Mouse (Mus musculus): Measurements from ENCODE around the gene Vmp1. TPM values are rescaled to one million over a fixed set of nuclear protein-coding genes. Genes with fewer than 3 reads are reported as not detected.

The Vmp1 gene
- polyA plus RNA-seq (2016; fragmentation: Nextera tagmentation; extraction: Ambion mirVana): 96.7 and 105 TPM in 2 replicates

- WGBS: under 1% methylated on average over 56 of the region's 56 CpGs
- Histone ChIP-seq H3K4me1 (peaks cover 47% of the 10 kb centered on the region), H3K27ac (replicated peaks) (peak within 1 kb of the TSS; percentile 89), H3K36me3 (peaks cover 30% of the 10 kb centered on the region), H3K4me3 (peak within 1 kb of the TSS; percentile 85), H3K27me3 (ENCODE audit: low read depth, poor library complexity, severe bottlenecking) (no peaks in the 10 kb centered on the region), H3K9me3 (replicated peaks) (no peaks in the 10 kb centered on the region)
- DNase-seq (ENCODE audit: low spot score): peak; percentile 96
Measured at GRCm38 (mm10) chr11:86683395-86684125, at the start of gene Vmp1, which contains the start of gene Ptrh2. Vmp1 (minus strand) TSS chr11:86683836. Ptrh2 (plus strand) TSS chr11:86683985.

- no peak overlapping the region for H3K4me3 ChIP-seq
- WGBS: 91% methylated on average over 2 of the region's 2 CpGs
- peaks cover 3% of the 10 kb centered on the region; the same call in 1 of the 2 replicates for H3K4me1 ChIP-seq
- DNase-seq (ENCODE audit: low spot score): no peak
- H3K9me3 ChIP-seq (replicated peaks): no peaks in the 10 kb centered on the region
- no peak overlapping the region for H3K27ac ChIP-seq (replicated peaks)
- no peaks in the 10 kb centered on the region for H3K27me3 ChIP-seq (ENCODE audit: low read depth, poor library complexity, severe bottlenecking)
- peaks cover 81% of the 10 kb centered on the region for H3K36me3 ChIP-seq
Measured at GRCm38 (mm10) chr11:86731443-86731842, 47.8 kb upstream of the Vmp1 start.

GRCm38 (mm10) chr11:86725607-86726006 is 42.0 kb upstream of the Vmp1 start:
- peaks cover 93% of the 10 kb centered on the region for H3K36me3 ChIP-seq
- DNase-seq (ENCODE audit: low spot score): no peak
- H3K9me3 ChIP-seq (replicated peaks): no peaks in the 10 kb centered on the region
- no peak overlapping the region for H3K4me3 ChIP-seq
- H3K27me3 ChIP-seq (ENCODE audit: low read depth, poor library complexity, severe bottlenecking): no peaks in the 10 kb centered on the region
- H3K27ac ChIP-seq (replicated peaks): no peak overlapping the region
- H3K4me1 ChIP-seq: no peaks in the 10 kb centered on the region

GRCm38 (mm10) chr11:86724982-86725381 is 41.3 kb upstream of the Vmp1 start:
- DNase-seq (ENCODE audit: low spot score): no peak
- WGBS: 97% methylated on average over 7 of the region's 7 CpGs
- Histone ChIP-seq H3K27ac (replicated peaks) (no peak overlapping the region), H3K27me3 (ENCODE audit: low read depth, poor library complexity, severe bottlenecking) (no peaks in the 10 kb centered on the region), H3K4me1 (no peaks in the 10 kb centered on the region), H3K9me3 (replicated peaks) (no peaks in the 10 kb centered on the region), H3K36me3 (peaks cover 93% of the 10 kb centered on the region), H3K4me3 (no peak overlapping the region)

- no peaks in the 10 kb centered on the region for H3K4me1 ChIP-seq
- no peak for DNase-seq (ENCODE audit: low spot score)
- no peak overlapping the region for H3K27ac ChIP-seq (replicated peaks)
- 94% methylated on average over 3 of the region's 3 CpGs for WGBS
- peaks cover 94% of the 10 kb centered on the region for H3K36me3 ChIP-seq
- H3K9me3 ChIP-seq (replicated peaks): no peaks in the 10 kb centered on the region
- no peak overlapping the region for H3K4me3 ChIP-seq
- no peaks in the 10 kb centered on the region for H3K27me3 ChIP-seq (ENCODE audit: low read depth, poor library complexity, severe bottlenecking)
Measured at GRCm38 (mm10) chr11:86724004-86724403, 40.4 kb upstream of the Vmp1 start.

- H3K27me3 ChIP-seq (ENCODE audit: low read depth, poor library complexity, severe bottlenecking): no peaks in the 10 kb centered on the region
- 92% methylated on average over 8 of the region's 8 CpGs for WGBS
Measured at GRCm38 (mm10) chr11:86719390-86719789, 35.8 kb upstream of the Vmp1 start.

GRCm38 (mm10) chr11:86718369-86718768 is 34.7 kb upstream of the Vmp1 start:
- Histone ChIP-seq H3K36me3 (peaks cover 89% of the 10 kb centered on the region), H3K27ac (replicated peaks) (no peak overlapping the region), H3K4me3 (no peak overlapping the region), H3K9me3 (replicated peaks) (no peaks in the 10 kb centered on the region), H3K4me1 (no peaks in the 10 kb centered on the region), H3K27me3 (ENCODE audit: low read depth, poor library complexity, severe bottlenecking) (no peaks in the 10 kb centered on the region)
- DNase-seq (ENCODE audit: low spot score): no peak
- 95% methylated on average over 3 of the region's 3 CpGs for WGBS

More at GRCm38 (mm10) chr11:86719390-86719789, 35.8 kb upstream of the Vmp1 start:
- H3K4me1 ChIP-seq: no peaks in the 10 kb centered on the region
- peaks cover 90% of the 10 kb centered on the region for H3K36me3 ChIP-seq
- H3K9me3 ChIP-seq (replicated peaks): no peaks in the 10 kb centered on the region
- DNase-seq (ENCODE audit: low spot score): no peak
- no peak overlapping the region for H3K27ac ChIP-seq (replicated peaks)
- no peak overlapping the region for H3K4me3 ChIP-seq

- Histone ChIP-seq H3K27ac (replicated peaks) (no peak overlapping the region), H3K27me3 (ENCODE audit: low read depth, poor library complexity, severe bottlenecking) (no peaks in the 10 kb centered on the region), H3K9me3 (replicated peaks) (no peaks in the 10 kb centered on the region), H3K4me3 (no peak overlapping the region), H3K36me3 (peaks cover 91% of the 10 kb centered on the region), H3K4me1 (no peaks in the 10 kb centered on the region)
- DNase-seq (ENCODE audit: low spot score): no peak
- 91% methylated on average over 6 of the region's 6 CpGs for WGBS
Measured at GRCm38 (mm10) chr11:86717306-86718065, 33.9 kb upstream of the Vmp1 start.

GRCm38 (mm10) chr11:86714606-86715005 is 31.0 kb upstream of the Vmp1 start:
- no peak overlapping the region for H3K4me3 ChIP-seq

GRCm38 (mm10) chr11:86701151-86701550 is 17.5 kb upstream of the Vmp1 start:
- Histone ChIP-seq H3K9me3 (replicated peaks) (no peaks in the 10 kb centered on the region), H3K27ac (replicated peaks) (no peak overlapping the region), H3K4me1 (no peaks in the 10 kb centered on the region), H3K36me3 (peaks cover 96% of the 10 kb centered on the region), H3K4me3 (no peak overlapping the region), H3K27me3 (ENCODE audit: low read depth, poor library complexity, severe bottlenecking) (no peaks in the 10 kb centered on the region)
- 96% methylated on average over 4 of the region's 4 CpGs for WGBS
- DNase-seq (ENCODE audit: low spot score): no peak

More at GRCm38 (mm10) chr11:86714606-86715005, 31.0 kb upstream of the Vmp1 start:
- no peaks in the 10 kb centered on the region for H3K4me1 ChIP-seq
- no peak overlapping the region for H3K27ac ChIP-seq (replicated peaks)
- no peaks in the 10 kb centered on the region for H3K27me3 ChIP-seq (ENCODE audit: low read depth, poor library complexity, severe bottlenecking)
- no peaks in the 10 kb centered on the region for H3K9me3 ChIP-seq (replicated peaks)
- H3K36me3 ChIP-seq: peaks cover 93% of the 10 kb centered on the region
- no peak for DNase-seq (ENCODE audit: low spot score)

GRCm38 (mm10) chr11:86695461-86695860 is 11.8 kb upstream of the Vmp1 start:
- peaks cover 97% of the 10 kb centered on the region for H3K36me3 ChIP-seq
- H3K4me3 ChIP-seq: no peak overlapping the region
- no peaks in the 10 kb centered on the region for H3K27me3 ChIP-seq (ENCODE audit: low read depth, poor library complexity, severe bottlenecking)
- DNase-seq (ENCODE audit: low spot score): no peak
- no peak overlapping the region for H3K27ac ChIP-seq (replicated peaks)
- 84% methylated on average over 4 of the region's 4 CpGs for WGBS
- no peaks in the 10 kb centered on the region for H3K4me1 ChIP-seq
- no peaks in the 10 kb centered on the region for H3K9me3 ChIP-seq (replicated peaks)

GRCm38 (mm10) chr11:86692546-86692945 is 8.9 kb upstream of the Vmp1 start:
- no peaks in the 10 kb centered on the region for H3K4me1 ChIP-seq
- no peaks in the 10 kb centered on the region for H3K27me3 ChIP-seq (ENCODE audit: low read depth, poor library complexity, severe bottlenecking)
- H3K9me3 ChIP-seq (replicated peaks): no peaks in the 10 kb centered on the region
- no peak for DNase-seq (ENCODE audit: low spot score)
- H3K27ac ChIP-seq (replicated peaks): no peak overlapping the region
- 88% methylated on average over 2 of the region's 2 CpGs for WGBS
- H3K4me3 ChIP-seq: no peak overlapping the region
- H3K36me3 ChIP-seq: peaks cover 97% of the 10 kb centered on the region

- peaks cover 97% of the 10 kb centered on the region for H3K36me3 ChIP-seq
- 92% methylated on average over 2 of the region's 2 CpGs for WGBS
- DNase-seq (ENCODE audit: low spot score): no peak
Measured at GRCm38 (mm10) chr11:86691956-86692355, 8.3 kb upstream of the Vmp1 start.

More at GRCm38 (mm10) chr11:86691956-86692355, 8.3 kb upstream of the Vmp1 start:
- Histone ChIP-seq H3K4me1 (peaks cover 2% of the 10 kb centered on the region), H3K27ac (replicated peaks) (no peak overlapping the region), H3K4me3 (no peak overlapping the region), H3K9me3 (replicated peaks) (no peaks in the 10 kb centered on the region), H3K27me3 (ENCODE audit: low read depth, poor library complexity, severe bottlenecking) (no peaks in the 10 kb centered on the region)
